Mouse (Mus musculus) activated CD4-positive, CD25-positive, alpha-beta regulatory T cell, adult 4 months (primary cell): Measurements from ENCODE around the gene Sned1. TPM values are rescaled to one million over a fixed set of nuclear protein-coding genes. Genes with fewer than 3 reads are reported as not detected.
"Not testable (repeated sequence)": the region's sequence is repeated elsewhere in the genome, so short reads cannot be mapped to it uniquely, and the experiment has no call there.

Experiments
- ATAC-seq: one replicate; pipeline ENCODE4 v1.8.0; 2017
- polyA plus RNA-seq, 2 experiments: library from polyadenylated mRNA; unstranded; fragments of 100-300 nt; shearing (Covaris generic); gene quantifications; one replicate each; pipeline ENCODE4 v1.2.1; 2017

The Sned1 gene
- under 1 TPM; 0.06 to 0.16 TPM for polyA plus RNA-seq

- no peak for ATAC-seq
These were observed at the start of gene Sned1 for GRCm38 (mm10) chr1:93235576-93236544. TSS of gene Sned1 (plus strand) at chr1:93235841.

DNA sequence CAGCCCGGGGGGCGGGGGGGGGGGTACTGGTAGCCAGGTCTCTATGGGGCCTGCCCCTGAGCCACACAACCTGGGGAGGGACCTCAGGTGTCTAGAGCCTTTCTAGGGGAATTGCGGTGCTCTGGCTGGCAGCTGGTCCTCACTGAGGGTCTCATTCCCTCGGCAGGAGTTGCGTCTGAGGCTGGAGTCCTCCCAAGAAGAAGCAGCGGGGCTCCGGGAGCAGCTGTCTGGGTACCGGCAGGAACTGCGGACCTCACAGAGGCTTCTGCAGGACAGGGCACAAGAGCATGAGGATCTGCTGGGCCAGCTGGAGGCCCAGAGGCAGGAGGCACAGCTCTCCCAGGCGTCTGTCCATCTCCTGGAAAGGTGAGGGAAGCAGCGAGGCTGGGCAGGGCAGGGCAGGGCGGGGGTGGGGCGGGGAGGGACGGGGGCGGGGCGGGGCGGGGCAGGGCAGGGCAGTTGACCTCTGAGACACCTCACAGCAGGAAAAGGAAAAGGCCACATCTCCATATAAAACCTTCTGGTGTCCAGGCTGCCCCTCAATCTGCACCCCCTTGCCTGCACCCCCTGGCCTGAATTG is 44.8 kb upstream of the Sned1 start:
- ATAC-seq = no peak

DNA sequence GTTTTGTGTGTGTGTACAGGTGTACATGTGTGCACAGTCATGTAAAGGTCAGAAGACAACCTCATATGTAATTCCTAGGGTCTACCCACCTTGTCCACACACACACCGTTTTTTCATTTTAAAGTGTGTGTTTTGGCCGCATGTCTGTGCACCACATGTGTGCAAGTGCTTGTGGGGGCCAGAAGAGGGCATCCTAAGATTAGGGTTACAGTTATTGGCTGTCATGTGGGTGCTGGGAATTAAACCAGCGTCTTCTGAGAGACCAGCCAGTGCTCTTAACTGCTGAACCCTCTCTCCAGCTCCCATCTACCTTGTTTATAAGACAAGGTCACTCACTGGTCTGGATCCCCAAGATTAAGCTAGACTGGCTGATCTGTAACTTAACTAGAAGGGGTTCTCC is 40.7 kb upstream of the Sned1 start:
- ATAC-seq = no peak

GRCm38 (mm10) chr1:93197454-93197853 is 38.2 kb upstream of the Sned1 start:
- ATAC-seq = not testable (repeated sequence)

- no peak for ATAC-seq
These were observed 37.7 kb upstream of the Sned1 start for GRCm38 (mm10) chr1:93197916-93198315.

GRCm38 (mm10) chr1:93206277-93206970 is 29.2 kb upstream of the Sned1 start:
- ATAC-seq = no peak

DNA sequence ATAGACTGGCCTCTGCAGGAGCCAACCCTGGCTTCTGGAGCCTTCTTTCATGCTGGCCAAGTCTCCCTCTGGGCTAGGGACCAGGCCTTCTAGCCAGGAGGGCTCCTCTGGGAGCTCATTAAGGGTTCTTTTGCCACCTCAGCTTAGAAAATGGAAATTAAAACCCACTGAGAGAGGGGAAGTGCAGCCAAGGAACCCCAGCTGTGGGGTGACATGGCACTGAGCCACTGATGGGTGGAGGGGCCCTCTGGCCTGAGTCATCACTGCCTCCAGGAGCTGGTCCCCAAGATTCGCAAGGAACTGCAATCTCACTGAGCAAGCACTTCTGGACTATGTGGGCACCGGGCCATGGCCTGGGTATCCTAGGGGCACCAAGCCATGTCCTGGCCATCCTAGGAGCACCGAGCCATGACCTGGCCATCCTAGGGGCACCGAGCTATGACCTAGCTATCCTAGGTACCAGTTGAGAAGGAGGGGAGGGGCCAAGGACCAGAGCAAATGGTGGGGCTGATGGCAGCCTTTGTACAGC is 28.0 kb upstream of the Sned1 start:
- ATAC-seq = no peak

DNA sequence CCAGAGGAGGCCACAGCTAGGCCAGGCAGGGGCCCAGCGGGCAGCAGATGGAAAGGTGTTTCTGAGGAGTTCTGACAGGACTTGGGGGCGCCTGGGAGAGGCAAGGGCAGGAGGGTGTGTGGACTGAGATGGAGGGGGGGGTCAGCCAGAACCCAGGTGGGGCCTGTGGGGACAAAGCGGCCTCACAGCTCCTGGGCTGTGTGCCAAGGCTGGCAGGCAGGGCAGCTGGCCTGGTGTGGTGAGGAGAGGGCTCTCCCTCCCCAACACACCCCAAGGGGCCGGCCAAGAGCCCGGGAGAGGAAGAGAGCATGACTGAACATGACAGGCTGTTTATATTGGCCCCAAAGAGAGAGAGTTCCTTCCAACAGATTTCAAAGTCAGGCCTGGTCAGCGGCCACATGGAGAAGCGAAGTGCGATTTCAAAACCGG is 25.4 kb upstream of the Sned1 start:
- ATAC-seq = no peak

DNA sequence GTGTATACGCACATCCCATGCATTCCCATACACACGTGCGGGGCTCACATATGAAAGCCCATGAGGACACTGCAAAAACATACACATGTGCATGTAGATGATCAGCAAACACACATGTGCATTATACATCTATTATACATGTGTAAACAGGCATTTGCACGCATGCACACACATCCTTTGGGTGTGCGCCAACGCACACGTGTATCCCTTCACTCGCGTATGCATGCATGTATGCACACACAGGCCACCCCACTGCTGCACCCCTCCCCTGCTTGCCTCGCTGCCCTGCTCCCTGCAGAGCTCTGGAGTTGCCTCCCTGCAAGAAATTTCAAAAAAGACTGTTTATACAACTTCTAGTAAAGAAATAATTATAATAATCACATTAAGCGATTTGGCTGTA is 24.6 kb upstream of the Sned1 start:
- ATAC-seq = no peak

GRCm38 (mm10) chr1:93211549-93212220 is 24.0 kb upstream of the Sned1 start:
- no peak for ATAC-seq

- no peak for ATAC-seq
These were observed 23.2 kb upstream of the Sned1 start for GRCm38 (mm10) chr1:93212441-93212840.

DNA sequence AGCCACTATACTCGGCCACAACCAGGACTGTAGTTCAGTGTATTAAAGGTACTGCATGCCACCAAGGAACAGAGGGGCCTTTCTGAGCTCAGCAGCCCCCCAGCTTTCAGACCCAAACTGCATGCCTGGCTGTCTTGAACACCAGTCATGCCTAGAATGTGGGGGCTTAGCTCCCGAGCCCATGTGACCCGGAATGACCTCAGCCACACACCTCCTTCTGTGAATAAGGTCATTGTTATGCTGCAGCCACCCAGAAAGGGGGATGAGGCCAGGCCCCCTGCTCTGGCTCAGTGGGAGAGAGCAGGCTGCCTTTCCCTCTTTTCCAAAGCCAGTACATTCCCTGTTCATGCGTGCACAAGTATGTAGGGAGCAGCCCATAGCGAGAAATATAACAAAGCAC is 21.0 kb upstream of the Sned1 start:
- ATAC-seq = no peak

DNA sequence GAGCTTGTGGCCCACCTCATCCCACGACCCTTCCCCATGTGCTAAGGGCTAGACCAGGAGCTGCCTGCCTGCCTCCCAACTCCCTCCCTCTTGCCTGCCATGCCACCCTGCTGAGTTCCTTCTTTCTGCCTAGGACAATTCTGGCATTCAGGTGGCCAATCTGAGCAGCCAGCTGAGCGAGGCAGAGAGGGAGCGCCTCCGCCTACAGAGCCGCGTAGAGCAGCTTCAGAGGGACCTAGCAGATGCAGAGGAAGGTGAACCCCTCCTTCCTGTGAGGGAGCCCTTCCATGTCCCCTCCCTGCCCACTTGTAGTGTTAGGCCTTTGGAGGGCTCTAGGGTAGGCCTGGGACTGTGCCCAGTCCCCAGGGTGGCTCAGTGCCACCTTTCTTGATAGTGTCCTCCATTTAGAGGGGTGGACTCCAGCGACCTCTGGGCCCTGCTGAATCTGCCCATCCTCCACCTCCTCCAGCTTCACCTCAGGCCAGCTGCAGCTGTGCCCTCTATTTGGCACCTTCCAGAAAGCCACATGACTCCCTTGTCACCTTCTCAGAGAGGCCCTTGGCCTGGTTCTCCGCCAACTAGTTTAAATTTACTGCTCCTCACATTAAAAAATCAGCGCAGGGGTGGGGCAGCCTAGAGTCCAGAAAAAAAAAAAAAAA is 18.7 kb upstream of the Sned1 start:
- ATAC-seq = no peak

GRCm38 (mm10) chr1:93217530-93217929 is 18.1 kb upstream of the Sned1 start:
- ATAC-seq = no peak

- ATAC-seq = no peak
These were observed 14.9 kb upstream of the Sned1 start for GRCm38 (mm10) chr1:93220776-93221175.

GRCm38 (mm10) chr1:93223972-93224371 is 11.7 kb upstream of the Sned1 start:
- no peak for ATAC-seq

DNA sequence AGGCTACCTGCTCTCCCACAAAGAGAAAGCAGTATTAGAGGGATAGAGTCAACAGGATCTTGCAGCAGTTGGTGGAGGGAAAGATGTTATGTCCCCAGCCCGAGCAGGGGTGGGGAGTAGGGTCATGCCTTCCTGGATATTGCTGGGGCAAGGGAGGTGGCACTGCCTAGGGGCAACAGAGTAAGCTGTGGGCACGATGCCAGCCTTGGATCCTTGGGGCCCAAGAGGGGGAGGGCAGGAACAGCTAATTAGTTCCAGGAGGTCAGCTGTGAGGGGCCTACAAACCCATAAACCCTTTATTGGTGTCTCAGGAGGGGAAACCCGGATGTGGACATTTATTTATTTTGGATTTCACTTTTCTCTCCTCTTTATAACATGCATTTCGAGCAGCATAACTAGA is 10.4 kb upstream of the Sned1 start:
- no peak for ATAC-seq

DNA sequence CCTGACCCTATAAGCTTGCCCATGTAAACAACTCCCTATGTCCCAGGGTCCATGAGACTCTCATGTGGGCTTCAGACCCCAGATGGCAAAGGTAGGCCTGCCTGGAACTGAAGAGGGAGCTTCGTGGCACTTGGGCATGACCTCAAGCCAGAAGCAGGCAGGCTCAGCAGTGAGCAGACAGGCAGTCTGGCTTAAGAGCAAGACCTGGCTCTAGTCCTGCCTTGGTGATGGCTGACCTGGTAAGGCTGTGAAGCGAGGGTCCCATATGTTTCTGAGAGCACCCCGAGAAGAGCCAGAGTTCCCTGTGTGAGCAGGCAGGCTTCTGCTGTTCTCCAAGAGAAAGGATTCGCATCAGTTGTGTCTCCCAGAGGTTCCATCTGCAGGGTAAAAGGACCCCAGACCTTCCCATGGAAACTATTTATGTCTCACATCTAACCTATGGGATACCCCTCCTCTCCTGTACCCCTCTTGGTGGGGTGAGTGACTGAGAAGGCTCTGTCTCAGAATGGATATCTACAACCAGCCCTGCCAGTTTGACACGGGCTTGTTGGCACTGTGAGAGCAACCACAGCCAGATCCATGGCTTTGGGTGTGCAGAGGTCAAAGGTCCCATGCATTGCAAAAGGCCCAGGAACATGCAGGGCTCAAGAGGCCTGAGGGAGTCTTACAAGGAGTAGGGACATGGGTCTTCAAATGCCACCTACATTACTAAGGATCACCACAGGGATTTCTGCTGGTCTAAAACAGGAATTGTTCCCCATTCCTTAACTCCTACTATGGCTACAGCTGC is 9.7 kb upstream of the Sned1 start:
- no peak for ATAC-seq

DNA sequence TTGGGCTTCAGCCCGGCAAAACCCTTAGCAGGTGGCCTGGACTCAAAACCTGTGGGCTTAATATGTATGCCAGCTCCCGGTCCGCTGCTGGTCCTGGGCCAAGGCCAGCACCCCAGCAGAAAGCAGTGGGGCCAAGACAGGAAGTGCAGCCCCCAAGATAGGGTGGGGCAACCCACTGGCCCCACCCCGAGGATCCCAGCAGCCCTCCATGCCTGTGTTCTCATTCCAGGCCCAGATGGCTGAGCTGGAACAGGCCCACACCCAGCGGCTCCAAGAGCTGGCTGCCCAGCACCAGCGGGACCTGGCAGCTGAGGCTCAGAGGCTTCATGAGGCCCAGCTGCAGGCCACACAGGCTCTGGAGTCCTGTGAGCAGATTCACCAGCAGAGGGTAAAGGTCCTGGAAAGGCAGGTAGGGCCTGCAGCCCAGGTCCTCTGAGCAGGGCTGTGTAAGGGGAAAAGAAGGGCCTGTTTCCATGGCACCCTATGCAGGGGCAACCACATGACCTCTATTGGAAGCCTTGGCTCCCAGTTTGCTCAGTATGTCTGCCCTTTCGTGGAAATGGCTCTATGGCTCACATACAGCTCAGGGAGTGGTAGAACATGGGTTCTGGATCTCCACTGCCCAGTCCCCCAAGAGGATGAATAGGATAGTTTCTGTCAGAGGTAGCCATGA is 8.2 kb upstream of the Sned1 start:
- no peak for ATAC-seq

- no peak for ATAC-seq
These were observed 7.7 kb upstream of the Sned1 start for GRCm38 (mm10) chr1:93227976-93228365.

GRCm38 (mm10) chr1:93229221-93229620 is 6.4 kb upstream of the Sned1 start:
- no peak for ATAC-seq
